Mouse (Mus musculus) telencephalon, adult 2 months (tissue): ENCODE data around the gene Lrch1.

Experiments used
- DNase-seq: peaks from one replicate; pipeline ENCODE4 v3.0.0-alpha.2; 2011; ENCODE audit warnings: low read depth, low spot score

Gene Lrch1

DNA sequence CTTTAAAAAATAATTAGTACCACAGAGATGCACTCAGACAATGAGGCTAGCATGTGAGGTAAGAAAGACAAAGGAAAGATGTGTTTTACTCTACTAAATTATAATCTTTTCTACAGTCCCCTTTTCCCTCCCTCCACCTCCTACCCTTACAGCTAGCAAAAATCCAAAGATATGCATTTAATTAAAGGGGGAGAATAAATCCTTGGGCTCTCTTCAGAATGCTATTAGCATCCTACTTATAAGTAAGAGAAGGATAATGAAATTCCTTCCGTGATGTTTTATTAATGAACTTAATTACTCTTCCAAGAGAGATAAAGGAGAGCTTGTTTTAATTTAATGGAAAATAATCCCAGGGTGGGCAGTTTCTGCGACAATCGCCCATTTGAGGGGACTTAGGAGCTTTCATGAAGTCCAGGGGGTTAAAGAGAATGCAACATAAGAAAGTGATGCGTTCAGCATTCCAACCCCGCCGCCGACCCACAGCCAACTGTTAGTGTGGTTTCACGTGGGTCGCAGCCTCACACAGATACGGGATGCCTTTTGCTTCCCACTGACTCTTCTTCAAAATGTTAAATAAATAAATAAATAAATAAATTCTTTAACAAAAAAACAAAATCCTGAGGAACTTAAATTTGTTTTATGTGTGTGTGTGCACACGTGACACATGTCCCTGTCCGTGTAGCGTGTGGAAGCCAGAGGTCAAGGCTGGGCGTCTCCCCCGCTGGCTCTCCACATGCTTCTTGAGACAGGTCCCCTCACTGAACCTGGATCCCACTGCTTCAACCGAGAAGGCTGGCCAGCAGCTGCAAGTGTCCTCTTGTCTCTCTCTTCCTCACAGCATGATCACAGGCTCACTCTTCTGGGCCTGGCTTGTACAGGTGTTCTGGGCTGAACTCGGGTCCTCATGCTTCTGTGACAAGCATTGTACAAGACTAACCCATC is 132.6 kb downstream of the Lrch1 start:
- no peak for DNase-seq

DNA sequence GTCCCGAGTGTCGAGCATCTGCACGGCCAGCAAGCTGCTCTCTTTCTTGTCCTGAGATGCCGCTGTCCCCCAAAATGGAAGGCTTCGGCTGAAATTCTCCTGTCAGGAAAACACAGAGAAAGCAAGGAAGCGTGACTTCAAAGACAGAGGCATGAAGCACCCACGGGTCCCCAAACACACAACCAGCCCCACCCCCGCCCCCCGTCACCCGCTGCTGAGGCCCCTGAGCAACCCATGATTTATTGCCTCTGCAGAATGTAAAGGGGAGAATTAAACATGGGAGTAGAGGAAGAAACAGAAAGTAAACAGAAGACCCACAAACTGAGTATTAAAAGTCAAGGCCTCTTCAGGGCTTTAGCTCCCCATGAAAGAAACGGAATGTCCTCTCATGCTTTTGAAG is 136.1 kb downstream of the Lrch1 start:
- DNase-seq: no peak

DNA sequence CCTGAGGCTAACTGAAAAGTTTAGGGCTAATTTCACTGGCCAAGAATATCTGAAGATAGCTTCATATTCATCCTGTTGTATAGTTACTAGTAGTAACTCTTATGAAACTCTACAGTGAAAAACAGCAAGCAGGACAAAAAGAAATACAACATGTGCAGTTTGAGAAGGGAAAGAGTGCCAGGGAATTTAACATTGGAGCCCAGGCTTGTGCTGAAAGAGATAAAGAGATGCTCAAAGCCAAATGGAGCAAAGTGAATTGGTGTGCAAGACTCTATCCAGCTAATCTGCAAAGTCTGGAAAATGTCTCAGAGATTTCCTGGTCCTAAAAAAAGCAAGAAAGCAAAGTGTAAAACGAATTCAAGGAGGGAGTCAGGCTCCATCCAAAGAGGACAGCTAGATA is 145.7 kb downstream of the Lrch1 start:
- no peak for DNase-seq

DNA sequence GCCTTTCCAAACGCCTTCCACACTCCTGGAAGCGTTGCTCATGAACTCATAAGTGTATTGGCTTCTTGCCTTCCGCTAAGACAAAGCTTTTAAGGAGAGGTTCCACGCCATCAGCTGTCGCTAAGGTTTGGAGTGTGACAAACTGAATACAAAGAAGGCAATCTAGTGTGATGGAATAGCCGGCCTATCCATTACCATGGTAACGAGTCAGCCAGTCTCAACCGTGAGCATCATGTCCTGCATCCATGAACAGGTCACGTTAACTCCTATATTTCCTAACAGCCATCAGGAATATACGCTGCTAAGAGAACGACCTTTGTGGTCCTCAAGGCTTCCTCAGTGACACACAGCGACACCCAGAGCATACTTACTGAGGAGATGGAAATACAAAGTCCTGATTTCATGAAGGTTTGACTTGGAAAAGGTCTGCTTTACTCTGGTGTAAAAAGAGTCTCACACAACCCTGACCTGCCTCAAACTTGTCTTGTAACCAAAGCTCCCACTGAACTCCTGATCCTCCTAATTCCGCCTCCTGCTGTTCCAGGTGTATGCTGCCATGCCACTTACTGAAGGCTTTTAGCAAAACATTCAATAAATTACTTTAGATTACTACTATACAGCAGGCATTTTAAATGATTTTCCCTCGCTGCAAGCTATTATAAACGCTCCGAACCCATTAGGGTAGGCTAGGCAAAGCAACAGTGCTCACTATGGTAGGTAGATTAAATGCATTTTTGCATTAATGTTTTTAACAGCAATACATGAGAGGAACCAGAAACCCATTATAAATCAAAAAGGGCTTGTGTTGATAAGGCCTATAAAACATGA is 149.4 kb downstream of the Lrch1 start:
- DNase-seq: peak; percentile 24

DNA sequence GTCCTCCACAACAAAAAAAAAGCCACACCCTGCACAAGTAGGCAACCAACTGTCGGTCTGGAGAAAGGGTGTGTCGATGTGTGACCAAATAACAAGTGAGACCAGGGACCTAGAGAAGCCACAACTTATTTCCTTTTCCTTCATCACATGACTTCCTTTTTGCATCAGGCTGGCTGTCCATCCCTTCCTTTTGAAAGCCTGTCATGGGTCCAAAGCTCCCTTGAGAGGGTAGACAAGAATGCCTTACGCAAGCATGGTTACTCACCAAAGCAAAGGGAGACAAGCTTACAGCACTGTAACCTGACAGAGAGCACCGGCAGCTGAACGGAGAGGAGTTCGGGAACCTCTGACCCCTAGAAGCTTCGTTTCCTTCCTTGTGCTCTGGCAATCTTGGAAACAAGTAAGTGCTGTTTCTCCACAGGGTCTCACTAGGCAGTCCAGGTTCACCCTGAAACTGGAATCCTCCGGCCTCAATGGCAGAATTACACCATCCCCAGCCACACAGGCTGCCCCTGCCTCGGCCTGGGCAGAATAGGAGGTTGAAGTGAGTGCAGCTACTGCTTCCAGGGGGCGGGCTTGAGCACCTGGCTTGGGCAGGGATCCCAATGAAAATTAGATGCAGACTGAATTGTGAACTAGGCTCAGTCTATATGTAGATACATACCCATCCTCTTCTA is 150.2 kb downstream of the Lrch1 start:
- no peak for DNase-seq

DNA sequence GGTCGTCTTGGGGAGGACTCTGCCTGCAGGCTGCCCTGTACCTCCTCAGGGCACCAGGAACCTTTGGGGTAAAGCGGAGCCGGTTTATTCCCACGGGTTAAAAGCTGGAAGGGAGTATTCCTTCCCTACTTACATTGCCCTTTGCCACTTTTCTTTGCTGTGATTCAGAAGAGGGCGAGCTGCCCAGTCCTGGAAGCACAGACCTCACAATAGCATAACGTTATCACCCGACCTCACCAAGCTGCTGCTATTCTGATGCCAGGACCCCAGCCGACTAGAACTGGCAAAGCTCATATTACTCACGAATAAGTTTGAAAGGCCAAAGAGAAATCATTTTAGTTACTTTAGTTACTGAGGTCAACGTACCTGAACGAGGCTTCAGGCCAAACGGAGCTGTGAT is 152.7 kb downstream of the Lrch1 start:
- DNase-seq: no peak

DNA sequence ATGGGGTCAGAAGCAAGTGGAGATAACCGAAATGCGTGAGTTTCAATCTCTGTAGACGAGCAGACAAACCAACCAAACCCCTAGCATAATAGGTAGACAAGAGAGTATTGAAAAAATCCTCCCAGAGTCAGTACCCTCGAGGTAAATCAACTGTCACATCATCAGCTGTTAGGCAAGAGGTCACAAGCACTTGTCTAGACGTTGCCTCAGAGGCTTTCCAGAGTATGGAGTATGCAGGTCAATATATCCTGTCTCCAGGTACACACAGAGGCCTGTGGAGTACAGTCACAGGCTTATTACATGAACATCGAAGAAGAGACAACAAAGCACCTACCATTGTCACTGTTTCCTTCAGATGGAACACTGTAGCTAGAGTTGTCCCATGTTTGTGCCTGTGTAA is 154.9 kb downstream of the Lrch1 start:
- DNase-seq: no peak

DNA sequence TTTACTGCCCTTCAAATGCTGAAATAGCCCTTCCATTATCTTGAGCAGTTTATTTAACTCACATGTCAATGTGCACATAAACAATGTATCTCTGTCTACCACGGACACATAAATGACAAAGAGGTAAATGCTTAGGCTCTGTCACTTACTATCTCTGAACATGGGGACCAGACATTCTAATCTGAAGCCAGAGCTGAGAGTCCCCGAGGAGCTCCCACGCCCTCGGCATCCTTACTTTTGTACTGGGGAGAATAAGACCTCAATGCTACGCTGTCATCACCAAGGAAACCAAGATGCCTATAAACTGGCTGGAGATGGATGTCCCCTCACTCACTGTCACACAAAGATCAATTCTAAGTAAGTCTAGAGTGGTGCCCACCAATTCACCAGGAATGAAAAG is 157.1 kb downstream of the Lrch1 start:
- no peak for DNase-seq

DNA sequence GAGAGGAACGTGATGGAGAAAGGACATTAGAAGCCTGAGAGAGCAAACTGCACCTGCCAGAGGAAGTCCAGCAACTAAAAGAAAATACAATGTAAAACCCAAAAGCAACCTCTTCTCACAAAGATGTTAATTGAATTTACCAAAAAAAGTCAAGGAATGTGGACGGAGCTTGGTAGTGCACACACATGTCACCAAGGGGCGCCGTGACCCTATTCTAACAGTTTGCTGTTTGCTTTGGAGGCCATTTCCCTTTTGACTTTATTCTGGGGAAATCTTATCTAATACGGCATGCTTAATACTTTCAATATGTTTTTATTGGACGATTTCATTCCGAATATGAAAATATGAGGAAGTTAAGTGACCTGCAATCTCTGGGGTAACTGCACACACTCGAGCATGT is 158.9 kb downstream of the Lrch1 start:
- no peak for DNase-seq

DNA sequence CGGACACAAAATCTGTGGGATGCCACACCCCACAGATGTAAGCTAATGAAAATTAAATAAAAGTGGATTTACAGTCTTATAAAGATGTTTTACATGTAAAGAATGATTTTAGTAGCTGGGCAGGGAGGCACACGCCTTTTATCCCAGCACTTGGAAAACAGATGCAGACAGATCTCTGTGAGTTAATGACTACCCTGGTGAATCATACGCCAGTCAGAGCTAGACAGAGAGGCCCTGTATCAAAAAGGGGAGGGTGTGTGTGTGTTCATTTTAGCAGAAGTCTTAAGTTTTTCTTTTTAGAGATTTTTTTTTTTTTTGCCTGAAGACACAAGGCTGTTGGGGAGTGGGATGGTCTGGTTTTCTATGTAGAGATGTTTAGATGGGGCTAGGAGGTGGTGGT is 160.0 kb downstream of the Lrch1 start:
- DNase-seq: no peak

DNA sequence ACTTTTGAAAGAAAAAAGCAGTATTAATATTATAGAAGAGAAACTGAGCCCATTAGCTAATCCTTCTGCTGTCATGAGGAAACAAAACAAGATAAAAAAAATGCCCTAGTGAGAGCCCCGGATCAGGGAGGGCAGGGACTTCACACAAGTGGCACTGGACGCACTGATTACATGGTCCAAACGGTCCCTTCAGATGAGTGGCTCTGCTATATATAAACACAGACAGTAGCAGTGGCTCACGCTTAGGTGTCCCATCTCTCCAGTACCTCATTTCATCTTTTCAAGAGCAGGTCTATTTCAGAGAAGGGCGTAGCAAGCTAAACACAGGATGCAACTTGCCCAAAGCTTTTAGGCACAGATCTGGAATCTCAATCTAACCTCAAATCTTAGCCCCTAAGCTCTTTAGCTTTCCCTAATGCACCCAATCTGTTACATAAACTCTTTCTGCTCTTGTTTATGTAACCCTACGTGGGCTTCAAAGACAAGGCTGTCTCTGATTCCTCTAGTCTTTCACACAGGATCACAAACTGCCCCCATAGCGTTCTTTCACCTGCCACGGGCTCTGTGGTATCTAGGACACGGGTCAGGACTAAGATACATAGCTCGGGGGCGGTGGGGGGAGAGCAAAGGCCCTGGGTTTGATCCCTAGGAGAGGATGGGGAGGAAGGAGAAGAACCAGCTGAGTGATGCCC is 163.3 kb downstream of the Lrch1 start:
- DNase-seq: no peak

DNA sequence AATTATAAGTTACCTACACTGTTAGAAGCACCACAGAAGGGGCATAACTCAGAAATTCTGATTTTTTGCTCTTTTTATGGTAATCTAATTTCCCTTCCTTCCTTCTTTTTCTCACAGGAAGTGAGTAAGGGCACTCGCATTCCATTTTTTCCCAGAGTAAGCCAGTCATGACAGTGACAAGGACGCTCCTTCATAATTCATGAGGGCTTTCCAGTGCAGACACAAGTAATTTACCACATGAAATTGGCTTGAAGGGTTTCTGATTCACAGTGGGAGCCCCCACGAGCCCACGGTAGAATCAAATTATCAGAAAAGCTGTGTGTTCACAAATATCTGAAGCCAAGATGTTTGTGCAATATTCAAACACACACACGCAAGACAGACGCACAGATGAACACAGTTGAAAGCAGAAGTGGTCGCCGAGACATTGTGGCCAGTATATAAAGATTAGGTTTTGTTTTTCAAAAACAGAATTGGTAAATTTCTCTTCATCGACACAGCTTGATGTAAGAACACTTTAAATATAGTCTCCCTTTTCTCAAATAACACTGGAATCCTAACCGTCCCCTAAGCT is 173.5 kb downstream of the Lrch1 start:
- no peak for DNase-seq

DNA sequence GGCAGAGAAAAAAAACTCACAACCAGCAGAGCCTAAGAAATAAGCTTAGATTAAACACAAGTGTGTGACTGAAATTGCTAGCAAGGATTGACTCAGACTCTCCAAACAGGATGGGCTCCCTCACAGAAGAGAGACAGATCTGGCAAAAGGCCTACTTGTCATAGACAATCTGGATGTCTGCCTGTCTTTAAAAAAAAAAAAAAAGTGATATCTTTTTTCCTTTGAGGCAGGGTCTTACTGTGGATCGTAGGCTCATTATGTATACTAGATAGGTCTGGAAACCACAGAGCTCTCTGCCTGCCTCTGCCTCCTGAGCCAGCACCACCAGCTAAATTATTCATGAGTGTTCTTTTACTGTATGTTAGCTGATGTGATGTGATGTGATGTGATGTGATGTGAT is 179.8 kb downstream of the Lrch1 start:
- DNase-seq: no peak

DNA sequence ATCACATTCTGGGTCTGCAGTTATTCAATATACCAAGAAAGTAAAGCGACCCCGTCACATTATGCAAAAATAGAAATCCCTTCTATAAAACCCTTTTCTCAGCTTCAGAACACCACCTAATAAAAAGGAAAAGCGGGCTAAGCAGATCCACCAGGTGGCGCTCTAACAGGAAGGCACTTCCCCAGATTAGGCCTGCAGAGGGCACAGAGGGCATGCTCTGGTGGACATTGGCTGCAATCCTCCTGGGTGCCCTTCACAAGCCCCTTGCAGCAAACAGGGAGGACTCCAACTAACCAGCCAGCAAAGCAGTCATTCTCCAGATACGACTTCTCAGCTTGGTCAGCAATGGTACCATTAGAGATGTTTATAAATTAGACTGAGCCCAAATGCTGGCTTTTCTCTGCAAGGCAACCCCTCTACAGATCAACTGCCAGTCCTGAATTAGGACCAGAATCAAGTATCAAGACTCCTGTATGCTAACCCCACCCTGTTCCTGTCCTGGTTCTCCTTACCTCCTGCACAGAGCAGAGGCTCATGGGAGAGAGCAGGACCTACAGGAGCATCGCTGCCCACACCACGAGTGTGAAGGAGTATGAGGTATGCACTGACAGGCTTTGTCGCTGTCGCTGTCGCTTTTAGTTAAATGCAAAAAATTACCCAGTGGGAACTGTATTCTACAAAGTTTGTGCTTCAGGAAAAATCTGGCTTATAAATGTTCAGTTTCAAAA is 183.3 kb downstream of the Lrch1 start:
- DNase-seq: no peak

DNA sequence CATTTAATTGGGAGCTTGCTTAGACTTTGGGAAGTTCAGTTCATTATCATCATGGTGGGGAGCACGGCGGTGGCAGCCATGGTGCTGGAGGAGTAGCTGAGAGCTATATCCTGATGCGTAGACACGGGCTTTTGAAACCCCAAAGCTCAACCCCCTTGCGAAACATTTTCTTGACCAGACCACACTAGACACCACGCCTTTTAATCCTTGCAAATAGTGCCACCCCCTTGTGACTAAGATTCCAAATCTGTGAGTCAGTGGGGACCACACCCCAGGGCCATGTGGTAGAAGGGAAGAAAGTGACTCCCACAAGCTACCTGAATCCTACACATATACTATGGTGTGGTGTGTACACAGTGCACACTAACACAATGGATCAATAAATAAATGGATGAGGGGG is 210.8 kb downstream of the Lrch1 start:
- no peak for DNase-seq

DNA sequence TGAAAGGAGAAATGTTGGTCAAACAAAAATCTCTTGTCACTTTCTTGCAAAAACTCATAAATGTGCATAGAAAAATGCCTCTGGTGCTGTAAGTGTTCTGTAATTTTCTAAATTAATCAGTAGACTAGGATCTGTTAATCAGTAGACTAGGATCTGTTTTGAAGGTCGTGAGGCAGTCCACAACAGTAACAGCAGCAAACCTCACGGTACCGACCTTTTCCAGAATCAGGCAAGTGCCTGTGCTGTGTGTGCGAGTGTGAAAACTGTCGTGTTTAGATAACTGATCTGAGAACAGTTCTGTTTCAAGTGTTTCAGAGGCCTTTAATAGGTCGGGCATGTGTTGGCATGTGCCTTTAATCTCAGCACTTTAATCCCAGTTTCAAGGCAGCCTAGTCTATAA is 212.2 kb downstream of the Lrch1 start:
- DNase-seq: no peak

DNA sequence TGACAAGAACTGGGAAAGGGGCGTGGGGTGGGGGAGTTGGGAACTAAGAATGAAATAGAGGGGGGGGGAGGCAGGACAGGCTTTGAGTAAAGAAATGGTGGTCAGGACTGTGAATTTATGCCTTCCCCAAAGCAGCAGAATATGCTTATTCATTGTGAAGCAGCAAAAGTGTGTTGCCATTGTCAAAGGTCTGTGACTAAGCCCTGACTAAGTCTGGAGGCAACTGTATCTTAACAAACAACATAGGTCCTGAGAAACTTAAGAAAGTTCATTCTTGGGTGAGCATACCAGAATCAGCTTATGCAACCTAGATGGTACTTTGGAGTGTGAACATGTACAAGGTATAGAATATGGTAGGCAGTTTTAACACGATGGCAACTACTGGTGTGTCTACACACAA is 214.3 kb downstream of the Lrch1 start:
- DNase-seq: no peak

DNA sequence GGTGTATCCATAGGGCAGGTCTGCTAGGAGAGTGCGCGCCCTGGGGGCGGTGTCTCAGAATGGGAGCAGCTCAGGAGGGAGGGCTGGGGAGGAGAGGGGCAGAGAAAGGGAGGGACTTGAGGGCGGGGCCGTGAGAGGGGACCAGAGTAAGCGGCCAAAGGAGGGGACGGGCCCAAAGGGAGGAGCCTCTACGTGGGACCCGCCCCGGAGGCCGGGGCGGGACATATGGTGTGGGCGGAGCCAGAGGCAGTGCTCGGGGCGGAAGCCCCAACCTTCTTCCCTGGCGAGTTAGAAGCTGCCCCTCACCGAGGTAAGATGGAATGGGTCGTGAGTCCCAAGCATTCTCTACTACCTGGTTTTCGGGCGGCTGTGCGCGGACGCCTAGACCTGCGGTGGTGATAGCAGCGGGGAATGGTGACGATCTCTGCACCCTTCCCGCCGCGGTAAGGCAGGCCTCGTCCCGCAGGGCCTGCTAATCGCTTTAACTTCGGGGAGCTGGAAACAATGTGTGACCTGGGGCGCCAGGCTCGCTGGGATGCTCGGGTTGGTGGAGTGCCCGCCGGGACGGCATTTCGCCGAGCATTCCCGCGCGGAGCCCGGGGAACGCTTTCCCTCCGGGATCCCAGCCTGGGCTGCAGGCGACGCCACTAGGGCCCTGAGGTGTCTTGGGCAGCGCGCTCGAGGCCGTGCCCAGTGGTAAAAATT is 215.4 kb downstream of the Lrch1 start, which contains the start of gene Esd:
Gene Esd, plus strand, starts transcription at position 219 of the 705 bp plus-strand sequence.
- peak; percentile 84 for DNase-seq

DNA sequence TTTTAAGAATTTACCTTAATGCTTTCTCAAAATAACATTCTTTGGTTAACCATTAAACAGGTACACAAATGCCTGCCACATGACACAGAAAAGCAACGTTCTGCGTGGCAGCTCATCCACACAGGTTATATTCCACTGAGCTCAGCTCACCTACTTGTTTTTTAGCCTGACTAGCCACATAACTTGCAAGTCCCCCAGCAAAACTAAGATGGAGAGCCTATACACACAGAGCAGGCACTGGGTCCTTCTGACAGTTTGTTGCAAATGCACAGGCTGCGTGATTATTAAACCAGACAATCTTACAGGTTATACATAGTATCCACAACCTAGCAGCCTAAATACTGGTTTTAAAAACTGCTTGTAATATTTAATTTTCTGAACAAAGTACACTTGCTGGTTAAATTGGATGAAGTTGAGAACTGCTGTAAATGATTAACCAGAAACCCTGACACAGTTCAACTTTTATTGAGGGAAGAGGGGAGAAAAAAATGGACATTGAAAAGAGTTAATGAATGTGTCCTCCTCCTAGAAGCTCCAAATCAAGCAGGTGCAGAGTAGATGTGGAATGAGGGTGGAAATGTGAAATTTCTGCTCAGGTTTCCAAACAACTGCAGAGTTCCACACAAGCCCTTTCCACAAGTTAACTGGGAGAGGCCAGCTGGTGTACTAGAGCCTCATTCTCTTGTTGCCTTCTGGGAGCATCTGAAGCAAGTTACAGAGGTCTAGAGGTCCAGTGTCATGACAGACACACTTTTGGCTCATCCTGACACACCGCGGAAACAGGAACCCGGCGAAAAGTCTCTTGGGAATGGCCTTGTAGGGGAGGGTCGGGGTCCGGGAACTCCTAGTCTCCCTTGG is 216.2 kb downstream of the Lrch1 start:
- DNase-seq: no peak
